Mouse (Mus musculus) CH12.LX (cell line): Measurements from ENCODE around the gene Gabra2. TPM values are rescaled to one million over a fixed set of nuclear protein-coding genes. Genes with fewer than 3 reads are reported as not detected.

Source experiments
- DNase-seq: peaks from one replicate; pipeline ENCODE4 v3.0.0-alpha.2; 2013; ENCODE audit errors: extremely low read depth
- H3K27ac ChIP-seq: 2 replicates; pipeline ENCODE4 v1.5.1; 2012; ENCODE audit warnings: low read depth, mild to moderate bottlenecking, control low read depth, moderate library complexity; ENCODE audit not compliant: insufficient read depth
- H3K27me3 ChIP-seq: replicated peaks from 2 replicates; pipeline ENCODE3; 2012; ENCODE audit warnings: inconsistent platforms
- H3K36me3 ChIP-seq, 2 experiments: replicated peaks in 1 of 2; 2 replicates each; pipeline versions ENCODE3 to v1.6.1; 2012; ENCODE audit warnings: inconsistent platforms in 1 of 2, low read length in 1 of 2, mild to moderate bottlenecking in 1 of 2, mixed read lengths in 1 of 2, moderate library complexity in 1 of 2; ENCODE audit not compliant: control insufficient read depth in 1 of 2, insufficient read depth in 1 of 2
- H3K4me1 ChIP-seq, 2 experiments: 2 replicates each; pipeline ENCODE4 v1.6.1; 2012; ENCODE audit warnings: inconsistent platforms in 1 of 2, moderate library complexity in 1 of 2; ENCODE audit not compliant: insufficient read depth in 2 of 2, control insufficient read depth in 1 of 2
- H3K4me2 ChIP-seq: 2 replicates; pipeline ENCODE4 v1.6.1; 2012; ENCODE audit warnings: low read depth, mild to moderate bottlenecking, control low read depth; ENCODE audit not compliant: poor library complexity, insufficient read depth, severe bottlenecking
- H3K4me3 ChIP-seq, 3 experiments: fragments of 150-350 bp in 1 of 3; sonication (generic) in 1 of 3; replicated peaks in 1 of 3; 2 replicates each; pipeline versions ENCODE3 to v1.5.1; 2011 to 2012; ENCODE audit warnings: low read depth in 2 of 3, low read length in 2 of 3, mild to moderate bottlenecking in 2 of 3, moderate library complexity in 2 of 3, control low read depth in 1 of 3, improper control_type of control experiment in 1 of 3, inconsistent platforms in 1 of 3, mixed read lengths in 1 of 3; ENCODE audit not compliant: poor library complexity in 1 of 3
- H3K79me2 ChIP-seq: replicated peaks from 2 replicates; pipeline ENCODE4 v1.6.1; 2012; ENCODE audit warnings: mild to moderate bottlenecking, moderate library complexity; ENCODE audit not compliant: control insufficient read depth, poor library complexity, insufficient read depth, severe bottlenecking; ENCODE audit errors: extremely low read depth
- H3K9ac ChIP-seq: 2 replicates; pipeline ENCODE4 v1.6.1; 2012; ENCODE audit warnings: low read depth, mild to moderate bottlenecking, control low read depth, moderate library complexity; ENCODE audit not compliant: insufficient read depth
- H3K9me3 ChIP-seq: replicated peaks from 2 replicates; pipeline ENCODE3; 2012; ENCODE audit warnings: low read length, inconsistent platforms, mixed read lengths
- CHD1 ChIP-seq: IDR thresholded peaks from 2 replicates; pipeline ENCODE4 v1.6.1; 2012; ENCODE audit warnings: low read depth, low read length, improper control_type of control experiment, inconsistent platforms
- CHD2 ChIP-seq: IDR thresholded peaks from 2 replicates; pipeline ENCODE4 v1.6.1; 2011; ENCODE audit warnings: low read length, improper control_type of control experiment
- CTCF ChIP-seq, 2 experiments: IDR thresholded peaks in 1 of 2; conservative IDR thresholded peaks in 1 of 2; 2 replicates each; pipeline ENCODE4 v1.5.1; 2011 to 2012; ENCODE audit warnings: low read depth in 2 of 2, low read length in 2 of 2, improper control_type of control experiment in 1 of 2, inconsistent platforms in 1 of 2, mild to moderate bottlenecking in 1 of 2, moderate library complexity in 1 of 2
- E2F4 ChIP-seq: IDR thresholded peaks from 2 replicates; pipeline ENCODE4 v1.6.1; 2011; ENCODE audit warnings: low read depth, low read length, improper control_type of control experiment; ENCODE audit not compliant: insufficient replicate concordance
- ELF1 ChIP-seq: IDR thresholded peaks from 2 replicates; pipeline ENCODE4 v1.6.1; 2014; ENCODE audit warnings: low read depth, mild to moderate bottlenecking, inconsistent platforms, low read length, improper control_type of control experiment
- ETS1 ChIP-seq: conservative IDR thresholded peaks from 2 replicates; pipeline ENCODE4 v1.6.1; 2012; ENCODE audit warnings: low read depth, mild to moderate bottlenecking, inconsistent platforms, low read length, improper control_type of control experiment, moderate library complexity
- HCFC1 ChIP-seq: IDR thresholded peaks from 2 replicates; pipeline ENCODE4 v1.6.1; 2012; ENCODE audit warnings: low read depth, mild to moderate bottlenecking, inconsistent platforms, low read length, improper control_type of control experiment
- IRF4 ChIP-seq: IDR thresholded peaks from 2 replicates; pipeline ENCODE4 v1.6.1; 2014; ENCODE audit warnings: low read depth, mild to moderate bottlenecking, inconsistent platforms, low read length, improper control_type of control experiment
- KAT2A ChIP-seq: IDR thresholded peaks from 2 replicates; pipeline ENCODE4 v1.6.1; 2012; ENCODE audit warnings: low read length, improper control_type of control experiment, inconsistent platforms; ENCODE audit not compliant: insufficient replicate concordance
- MAFK ChIP-seq: IDR thresholded peaks from 2 replicates; pipeline ENCODE4 v1.6.1; 2011; ENCODE audit warnings: low read length, improper control_type of control experiment; ENCODE audit not compliant: insufficient replicate concordance
- MEF2A ChIP-seq: IDR thresholded peaks from 2 replicates; pipeline ENCODE4 v1.6.1; 2014; ENCODE audit warnings: low read depth, mild to moderate bottlenecking, inconsistent platforms, low read length, improper control_type of control experiment, borderline replicate concordance
- MXI1 ChIP-seq: IDR thresholded peaks from 2 replicates; pipeline ENCODE4 v1.6.1; 2011; ENCODE audit warnings: mild to moderate bottlenecking, low read depth, low read length, improper control_type of control experiment
- NELFE ChIP-seq: IDR thresholded peaks from 2 replicates; pipeline ENCODE4 v1.6.1; 2011; ENCODE audit warnings: low read depth, low read length, improper control_type of control experiment
- NRF1 ChIP-seq: IDR thresholded peaks from 2 replicates; pipeline ENCODE4 v1.6.1; 2014; ENCODE audit warnings: low read depth, mild to moderate bottlenecking, inconsistent platforms, low read length, improper control_type of control experiment, moderate library complexity
- POLR2A ChIP-seq: IDR thresholded peaks from 2 replicates; pipeline ENCODE4 v1.6.1; 2011; ENCODE audit warnings: low read depth, mild to moderate bottlenecking, improper control_type of control experiment, low read length
- POLR2AphosphoS2 ChIP-seq: IDR thresholded peaks from 2 replicates; pipeline ENCODE4 v1.6.1; 2011; ENCODE audit warnings: low read depth, low read length, improper control_type of control experiment
- RAD21 ChIP-seq: IDR thresholded peaks from 2 replicates; pipeline ENCODE4 v1.6.1; 2011; ENCODE audit warnings: low read depth, mild to moderate bottlenecking, low read length, improper control_type of control experiment, moderate library complexity
- SIN3A ChIP-seq: IDR thresholded peaks from 2 replicates; pipeline ENCODE4 v1.6.1; 2012; ENCODE audit warnings: low read length, improper control_type of control experiment, inconsistent platforms
- SMC3 ChIP-seq: IDR thresholded peaks from 2 replicates; pipeline ENCODE4 v1.6.1; 2011; ENCODE audit warnings: low read depth, low read length, improper control_type of control experiment
- TBP ChIP-seq: conservative IDR thresholded peaks from 2 replicates; pipeline ENCODE4 v1.6.1; 2011; ENCODE audit warnings: low read depth, low read length, improper control_type of control experiment
- TCF12 ChIP-seq: IDR thresholded peaks from 2 replicates; pipeline ENCODE4 v1.6.1; 2014; ENCODE audit warnings: low read depth, mild to moderate bottlenecking, inconsistent platforms, low read length, improper control_type of control experiment
- UBTF ChIP-seq: IDR thresholded peaks from 2 replicates; pipeline ENCODE4 v1.6.1; 2012; ENCODE audit warnings: low read depth, mild to moderate bottlenecking, inconsistent platforms, low read length, improper control_type of control experiment, moderate library complexity
- USF2 ChIP-seq: conservative IDR thresholded peaks from 2 replicates; pipeline ENCODE4 v1.6.1; 2011; ENCODE audit warnings: low read depth, low read length, improper control_type of control experiment
- ZMIZ1 ChIP-seq: IDR thresholded peaks from 2 replicates; pipeline ENCODE4 v1.6.1; 2012; ENCODE audit warnings: low read depth, mild to moderate bottlenecking, inconsistent platforms, low read length, improper control_type of control experiment
- ZNF384 ChIP-seq: IDR thresholded peaks from 2 replicates; pipeline ENCODE4 v1.6.1; 2012; ENCODE audit warnings: low read depth, low read length, improper control_type of control experiment, inconsistent platforms
- dilution Hi-C: fragments of 300-500 bp; cut with MboI; formaldehyde crosslinking; loops from 2 replicates; pipeline ENCODE4 v1.14.3; 2020; ENCODE audit warnings: low sequenced_read_pairs; ENCODE audit not compliant: extremely low pct_unique_long_range_greater_than_20kb, extremely low pct_ligation_motif_present
- in situ Hi-C: fragments of 300-500 bp; cut with MboI; formaldehyde crosslinking; loops from 3 replicates; pipeline ENCODE4 v1.14.3; 2019; ENCODE audit warnings: low sequenced_read_pairs, low pct_ligation_motif_present, low pct_unique_long_range_greater_than_20kb, mixed read lengths
- polyA plus RNA-seq: library from polyadenylated mRNA; unstranded; fragments of >175 nt; gene quantifications from 2 replicates; pipeline ENCODE4 v1.2.1, GENCODE M21; 2012; ENCODE audit warnings: low read depth; ENCODE audit not compliant: insufficient read length
- total RNA-seq, 2 experiments: library from RNA; depleted of rRNA; stranded (reverse); fragments of 300-350 nt in 1 of 2; fragments of >200 nt in 1 of 2; gene quantifications; 2 replicates each; pipeline ENCODE4 v1.2.3; 2012 to 2014

Gabra2 gene
- total and polyA plus RNA-seq, 3 experiments = not detected

GRCm38 (mm10) chr5:71115216-71115615 is 19.6 kb upstream of the Gabra2 start:
- H3K36me3 ChIP-seq = no peaks in the 10 kb centered on the region
- H3K4me1 ChIP-seq = no peaks in the 10 kb centered on the region
- no peak for DNase-seq
- no peak for TF ChIP-seq POLR2A
- no peaks in the 10 kb centered on the region for H3K27me3 ChIP-seq
- no peak overlapping the region for H3K9ac ChIP-seq
- no peak overlapping the region for H3K4me3 ChIP-seq
- H3K27ac ChIP-seq = no peak overlapping the region
- dilution Hi-C loops (no loop called here), in situ Hi-C loops (no loop called here)
- peaks cover 11% of the 10 kb centered on the region for H3K9me3 ChIP-seq
- no peaks in the 10 kb centered on the region for H3K79me2 ChIP-seq
- no peak overlapping the region for H3K4me2 ChIP-seq

GRCm38 (mm10) chr5:71095180-71095579 is 469 bp downstream of the Gabra2 start:
- Histone ChIP-seq H3K27me3 (no peaks in the 10 kb centered on the region), H3K36me3 (no peaks in the 10 kb centered on the region), H3K9me3 (peaks cover 34% of the 10 kb centered on the region), H3K4me1 (no peaks in the 10 kb centered on the region), H3K27ac (no peak overlapping the region), H3K79me2 (no peaks in the 10 kb centered on the region), H3K4me2 (no peak overlapping the region), H3K4me3 (no peak overlapping the region), H3K9ac (no peak overlapping the region)
- in situ Hi-C loops = no loop called here
- dilution Hi-C loops = no loop called here
- DNase-seq = no peak
- TF ChIP-seq MEF2A (no peak), MXI1 (no peak), CTCF (conservative IDR thresholded peaks at IDR 0.05 in 1 of 2, IDR thresholded peaks at IDR 0.05 in 1 of 2; ENCODE audit: low read depth in 2 of 2, low read length in 2 of 2) (no peak), SIN3A (no peak), CHD2 (no peak), E2F4 (no peak), KAT2A (no peak), NRF1 (no peak), MAFK (no peak), TCF12 (no peak), USF2 (no peak)

GRCm38 (mm10) chr5:71094776-71095175 is 873 bp downstream of the Gabra2 start:
- TF ChIP-seq RAD21 = no peak
- no peak for TF ChIP-seq USF2
- TF ChIP-seq TBP = no peak
- TF ChIP-seq POLR2AphosphoS2 = no peak
- TF ChIP-seq NELFE = no peak
- no peak for TF ChIP-seq ETS1
- TF ChIP-seq SIN3A = no peak
- no peak for TF ChIP-seq ZMIZ1
- TF ChIP-seq ELF1 = no peak
- TF ChIP-seq ZNF384 = no peak
- no peak for TF ChIP-seq IRF4
- no peak for TF ChIP-seq HCFC1
- TF ChIP-seq MAFK = no peak
- no peak for TF ChIP-seq MEF2A
- no peak for TF ChIP-seq CHD1
- no peak for TF ChIP-seq KAT2A
- no peak for TF ChIP-seq SMC3
- TF ChIP-seq CTCF (conservative IDR thresholded peaks at IDR 0.05 in 1 of 2, IDR thresholded peaks at IDR 0.05 in 1 of 2; ENCODE audit: low read depth in 2 of 2, low read length in 2 of 2) = no peak
- TF ChIP-seq UBTF = no peak
- TF ChIP-seq, all 38 proteins: peak for 0
- Histone ChIP-seq H3K4me2 (no peak overlapping the region), H3K4me1 (no peaks in the 10 kb centered on the region), H3K36me3 (no peaks in the 10 kb centered on the region), H3K9ac (no peak overlapping the region), H3K27me3 (no peaks in the 10 kb centered on the region), H3K9me3 (peaks cover 34% of the 10 kb centered on the region), H3K4me3 (no peak overlapping the region), H3K79me2 (no peaks in the 10 kb centered on the region), H3K27ac (no peak overlapping the region)
- no peak for DNase-seq
- in situ Hi-C loops = no loop called here
- dilution Hi-C loops = no loop called here
